Mouse (Mus musculus) heart, adult 2 months (tissue): ENCODE data around the gene Rfxap. TPM values are rescaled to one million over a fixed set of nuclear protein-coding genes. Genes with fewer than 3 reads are reported as not detected.
A peak's percentile ranks its signal among the peaks of the same experiment; 100 is the strongest.

Experiments
- DNase-seq, 2 experiments: peaks; one replicate each; pipeline ENCODE4 v3.0.0; 2021
- H3K27ac ChIP-seq: fragments of 200-600 bp; 2 replicates; pipeline ENCODE4 v1.8.1; 2022
- H3K27me3 ChIP-seq: fragments of 200-500 bp; 2 replicates; pipeline ENCODE4 v1.6.1; 2012; ENCODE audit warnings: mild to moderate bottlenecking, low read length, inconsistent platforms, mixed read lengths; ENCODE audit not compliant: control insufficient read depth, insufficient read depth
- H3K36me3 ChIP-seq: fragments of 200-500 bp; 2 replicates; pipeline ENCODE4 v1.6.1; 2012; ENCODE audit warnings: low read length, inconsistent platforms; ENCODE audit not compliant: control insufficient read depth, insufficient read depth
- H3K4me1 ChIP-seq: fragments of 200-500 bp; 2 replicates; pipeline ENCODE4 v1.6.1; 2011; ENCODE audit warnings: low read length; ENCODE audit not compliant: control insufficient read depth, insufficient read depth
- H3K4me3 ChIP-seq: fragments of 200-600 bp; 2 replicates; pipeline ENCODE4 v1.8.1; 2022
- H3K79me2 ChIP-seq: fragments of 200-500 bp; replicated peaks from 2 replicates; pipeline ENCODE4 v1.6.1; 2012; ENCODE audit warnings: mild to moderate bottlenecking, inconsistent platforms, low read length, moderate library complexity, mixed read lengths; ENCODE audit not compliant: control insufficient read depth, insufficient read depth
- H3K9ac ChIP-seq: fragments of 200-500 bp; 2 replicates; pipeline ENCODE4 v1.6.1; 2012; ENCODE audit warnings: low read depth, mild to moderate bottlenecking, control low read depth, inconsistent platforms, low read length, mixed read lengths
- CTCF ChIP-seq: fragments of 200-600 bp; IDR thresholded peaks from 2 replicates; pipeline ENCODE4 v1.8.1; 2022; ENCODE audit warnings: antibody characterized with exemption, mild to moderate bottlenecking, moderate library complexity
- EP300 ChIP-seq: fragments of 200-500 bp; IDR thresholded peaks from 2 replicates; pipeline ENCODE4 v1.6.1; 2011; ENCODE audit warnings: low read depth, low read length, control low read depth; ENCODE audit not compliant: insufficient read depth
- POLR2A ChIP-seq: fragments of 200-500 bp; IDR thresholded peaks from 2 replicates; pipeline ENCODE4 v1.6.1; 2011; ENCODE audit warnings: mild to moderate bottlenecking, low read depth, low read length, control low read depth; ENCODE audit not compliant: insufficient read depth
- WGBS: fragments of 180-500 bp; shearing (Covaris S2); methylation state at CpG from one replicate; pipeline ENCODE4 v1.1.7; 2018; 5-methylcytosine and 5-hydroxymethylcytosine counted together
- intact Hi-C: fragments of 180-260 bp; cut with DNase I; formaldehyde crosslinking; loops from one replicate; pipeline ENCODE4 v1.15.1; 2025
- long read RNA-seq: library from polyadenylated mRNA; stranded (forward); transcript quantifications from one replicate; pipeline ENCODE4 v2.0.0, GENCODE M21; 2021
- polyA plus RNA-seq: library from polyadenylated mRNA; depleted of rRNA; stranded (reverse); fragments of >200 nt; gene quantifications from 2 replicates; pipeline ENCODE4 v1.2.3, GENCODE M21; 2012; rRNA removed
- total RNA-seq, 2 experiments: library from RNA; stranded (reverse); gene quantifications; 2 replicates each; pipeline ENCODE4 v1.2.3; 2021

Gene Rfxap
- total RNA-seq, result 10 to 100 TPM; 20.5 to 22.3 TPM
- polyA plus RNA-seq, result 8.9 and 11.0 TPM in 2 replicates
- long read RNA-seq, transcript Rfxap-201 (3 exons, 2,162 nt), result major isoform, 28 of 28 reads
- long read RNA-seq, partial matches to known transcripts, result 0 of 28 reads
- long read RNA-seq, other reads (novel, unspliced or antisense), result 0 of 28 reads

DNA sequence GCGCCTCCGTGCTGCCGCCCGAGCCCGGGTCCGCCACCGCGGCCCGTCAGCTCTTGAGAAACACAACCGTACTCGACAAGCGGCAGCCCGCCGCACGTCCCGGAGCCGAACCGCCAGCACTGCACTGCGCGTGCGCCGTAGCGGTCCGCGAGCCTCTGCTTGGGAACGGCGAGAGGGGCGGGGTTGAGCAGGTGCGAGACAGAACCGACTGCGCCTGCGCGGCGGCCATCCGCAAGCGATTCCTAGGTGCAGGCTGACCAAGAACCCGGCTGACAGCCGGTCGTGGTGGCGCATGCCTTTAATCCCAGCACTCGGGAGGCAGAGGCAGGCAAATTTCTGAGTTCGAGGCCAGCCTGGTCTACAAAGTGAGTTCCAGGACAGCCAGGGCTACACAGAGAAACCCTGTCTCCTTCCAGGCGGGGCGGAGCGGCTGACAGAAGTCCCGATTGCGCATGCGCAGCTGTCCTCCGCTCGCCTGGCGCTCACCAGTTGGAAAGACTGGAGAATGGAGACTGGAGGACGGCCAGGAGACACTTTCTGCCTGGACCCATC, at the start of gene Rfxap:
Gene Rfxap, minus strand, starts transcription at position 126 of the 552 bp plus-strand sequence.
- Histone ChIP-seq H3K4me1 (peaks cover 6% of the 10 kb centered on the region; the same call in 1 of the 2 replicates), H3K9ac (peak within 1 kb of the TSS; percentile 96), H3K79me2 (peaks cover 5% of the 10 kb centered on the region), H3K27ac (peak within 1 kb of the TSS; percentile 91), H3K36me3 (peaks cover 4% of the 10 kb centered on the region; the same call in 1 of the 2 replicates), H3K27me3 (no peaks in the 10 kb centered on the region), H3K4me3 (peak within 1 kb of the TSS; percentile 95)
- intact Hi-C loops, result loop anchor here (2.0 to 5.0 kb wide), 5 partner anchors 50 to 945 kb away; partner anchors contain the start of genes Alg5, Exosc8, Smad9 and Spg20
- DNase-seq, result peak; percentile 96 to 97
- under 1% methylated on average over 52 of the region's 52 CpGs for WGBS
- TF ChIP-seq POLR2A, result peak; percentile 74
- TF ChIP-seq CTCF, result no peak
- TF ChIP-seq EP300, result no peak

DNA sequence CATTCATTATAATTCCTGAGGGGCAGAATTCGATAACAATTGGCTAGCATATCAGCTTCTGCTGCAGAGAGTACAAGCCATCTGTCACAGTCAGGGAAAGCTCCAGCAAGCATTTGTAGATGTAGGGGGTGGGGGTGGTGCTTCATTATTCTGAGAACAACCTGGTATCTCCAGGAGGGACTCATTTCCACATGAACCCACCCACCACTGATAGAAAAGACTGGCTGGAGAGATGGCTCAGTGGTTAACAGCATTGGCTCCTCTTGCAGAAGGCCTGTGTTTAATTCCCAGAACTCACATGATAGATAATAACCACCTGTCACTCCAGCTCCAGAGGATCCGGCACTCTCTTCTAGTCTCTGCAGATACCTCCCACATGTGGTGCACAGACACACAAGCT, 27.8 kb upstream of the Rfxap start:
- 53% methylated on average over 2 of the region's 2 CpGs for WGBS
- TF ChIP-seq POLR2A (no peak), CTCF (no peak), EP300 (no peak)
- no peaks in the 10 kb centered on the region for H3K79me2 ChIP-seq
- no peaks in the 10 kb centered on the region for H3K27me3 ChIP-seq
- no peaks in the 10 kb centered on the region for H3K36me3 ChIP-seq
- H3K27ac ChIP-seq, result no peak overlapping the region
- H3K9ac ChIP-seq, result no peak overlapping the region
- H3K4me1 ChIP-seq, result no peaks in the 10 kb centered on the region
- no peak overlapping the region for H3K4me3 ChIP-seq
- no peak for DNase-seq
- intact Hi-C loops, result no loop called here

DNA sequence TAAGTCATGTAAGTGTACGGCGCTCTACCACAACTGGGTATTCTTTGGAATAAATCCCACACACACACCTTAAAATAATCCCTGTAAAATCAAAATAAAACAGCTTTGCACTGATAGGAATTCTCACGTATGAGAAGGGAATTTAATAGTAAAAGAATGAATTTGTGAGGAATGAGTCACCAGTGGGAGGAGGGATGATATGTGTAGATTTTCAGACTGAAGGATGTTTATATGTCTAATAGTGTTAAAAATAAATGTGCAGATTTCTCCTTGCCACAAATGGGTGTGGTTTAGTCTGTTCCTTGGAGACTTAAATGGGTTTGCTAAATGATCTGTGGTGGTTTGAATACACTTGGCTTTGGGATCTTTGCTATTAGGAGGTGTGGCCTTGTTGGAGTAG, 24.9 kb upstream of the Rfxap start:
- intact Hi-C loops, result no loop called here
- no peak for DNase-seq

DNA sequence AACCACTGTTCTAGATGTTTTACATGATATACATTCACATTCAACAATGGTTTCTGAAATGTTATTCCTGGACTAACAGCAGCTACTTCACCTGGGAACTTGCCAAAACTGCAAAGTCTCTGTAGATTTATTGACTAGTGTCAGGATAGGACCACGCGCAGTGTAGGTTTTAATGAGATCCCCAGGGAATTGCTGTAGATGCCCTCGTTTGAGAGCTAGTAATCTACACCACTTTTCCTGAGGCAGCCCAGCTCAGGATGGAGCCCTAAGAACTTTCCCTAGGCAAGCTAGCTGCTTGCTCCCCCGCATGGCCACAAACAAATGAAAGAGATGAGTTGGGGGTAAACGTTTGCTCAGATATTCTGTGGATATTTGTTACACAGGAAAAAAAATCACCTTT, 14.9 kb upstream of the Rfxap start:
- WGBS, result 56% methylated on average over 5 of the region's 5 CpGs
- H3K9ac ChIP-seq, result no peak overlapping the region
- intact Hi-C loops, result no loop called here
- no peaks in the 10 kb centered on the region for H3K79me2 ChIP-seq
- H3K27ac ChIP-seq, result no peak overlapping the region
- TF ChIP-seq POLR2A, result no peak
- H3K4me1 ChIP-seq, result no peaks in the 10 kb centered on the region
- H3K27me3 ChIP-seq, result no peaks in the 10 kb centered on the region
- DNase-seq, result no peak
- no peak overlapping the region for H3K4me3 ChIP-seq
- no peaks in the 10 kb centered on the region for H3K36me3 ChIP-seq

More for the DNA sequence above, 24.9 kb upstream of the Rfxap start:
- no peak overlapping the region for H3K9ac ChIP-seq
- no peak overlapping the region for H3K4me3 ChIP-seq
- H3K4me1 ChIP-seq, result no peaks in the 10 kb centered on the region
- no peaks in the 10 kb centered on the region for H3K27me3 ChIP-seq
- TF ChIP-seq EP300 (no peak), CTCF (no peak), POLR2A (no peak)
- H3K27ac ChIP-seq, result no peak overlapping the region
- no peaks in the 10 kb centered on the region for H3K79me2 ChIP-seq
- 85% methylated on average over 3 of the region's 3 CpGs for WGBS
- H3K36me3 ChIP-seq, result no peaks in the 10 kb centered on the region

DNA sequence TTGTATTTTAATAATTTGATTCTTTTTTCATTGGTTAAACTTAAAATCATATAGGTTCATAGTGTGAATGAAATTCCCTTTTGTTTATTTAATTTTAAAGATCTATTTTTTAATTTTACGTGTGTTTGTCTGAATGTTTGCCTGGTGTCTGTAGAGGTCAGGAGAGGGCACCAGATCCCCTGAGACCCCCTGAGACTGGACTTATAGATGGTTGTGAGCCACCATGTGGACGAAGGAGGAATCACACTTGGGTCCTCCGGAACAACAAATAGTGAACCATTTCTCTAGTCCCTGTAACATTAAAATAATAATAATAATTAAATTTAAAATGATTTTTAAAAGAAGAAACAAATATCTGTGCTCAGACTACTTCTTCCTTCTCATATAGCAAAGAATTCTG, 7.7 kb upstream of the Rfxap start:
- Histone ChIP-seq H3K79me2 (no peaks in the 10 kb centered on the region), H3K27me3 (no peaks in the 10 kb centered on the region), H3K4me3 (no peak overlapping the region), H3K4me1 (no peaks in the 10 kb centered on the region), H3K9ac (no peak overlapping the region), H3K36me3 (no peaks in the 10 kb centered on the region), H3K27ac (no peak overlapping the region)
- TF ChIP-seq POLR2A, result no peak
- TF ChIP-seq CTCF, result peak; percentile 83
- TF ChIP-seq EP300, result 0 out of 2 replicates have a peak, but pooled peaks have one; percentile 42
- WGBS, result 17% methylated on average over 3 of the region's 3 CpGs
- DNase-seq, result peak; percentile 35 to 42
- intact Hi-C loops, result loop anchor here (5.0 to 10.0 kb wide), 2 partner anchors 247 to 540 kb away; no protein-coding TSS in a partner anchor

DNA sequence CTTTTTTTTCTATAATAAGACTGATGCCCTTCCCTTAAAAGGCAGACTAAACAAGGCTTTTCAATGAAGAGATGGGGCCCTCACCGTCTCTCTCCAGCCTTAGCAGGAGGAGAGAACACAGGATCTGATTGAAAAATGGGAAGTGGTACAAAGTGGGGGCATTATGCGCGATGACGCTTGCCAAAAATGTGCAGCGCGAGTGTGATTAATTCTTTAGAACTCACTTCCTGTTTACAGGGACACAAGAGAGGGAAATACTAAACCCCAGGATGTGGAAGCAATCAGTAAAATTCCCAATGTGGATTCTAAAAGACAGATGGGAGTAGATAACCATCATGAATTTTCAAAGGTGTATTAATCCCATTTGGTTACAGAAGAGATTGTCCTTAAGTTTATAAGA, 7.0 kb upstream of the Rfxap start:
- TF ChIP-seq EP300, result no peak
- no peak for TF ChIP-seq CTCF
- TF ChIP-seq POLR2A, result no peak
- intact Hi-C loops, result loop anchor here (5.0 to 10.0 kb wide), 2 partner anchors 248 to 540 kb away; no protein-coding TSS in a partner anchor
- 43% methylated on average over 6 of the region's 6 CpGs for WGBS
- DNase-seq, result no peak
- Histone ChIP-seq H3K79me2 (no peaks in the 10 kb centered on the region), H3K36me3 (no peaks in the 10 kb centered on the region), H3K27ac (no peak overlapping the region), H3K4me3 (no peak overlapping the region), H3K9ac (no peak overlapping the region), H3K4me1 (no peaks in the 10 kb centered on the region), H3K27me3 (no peaks in the 10 kb centered on the region)
